Mouse (Mus musculus): ENCODE data around the gene Defb45.

DNA sequence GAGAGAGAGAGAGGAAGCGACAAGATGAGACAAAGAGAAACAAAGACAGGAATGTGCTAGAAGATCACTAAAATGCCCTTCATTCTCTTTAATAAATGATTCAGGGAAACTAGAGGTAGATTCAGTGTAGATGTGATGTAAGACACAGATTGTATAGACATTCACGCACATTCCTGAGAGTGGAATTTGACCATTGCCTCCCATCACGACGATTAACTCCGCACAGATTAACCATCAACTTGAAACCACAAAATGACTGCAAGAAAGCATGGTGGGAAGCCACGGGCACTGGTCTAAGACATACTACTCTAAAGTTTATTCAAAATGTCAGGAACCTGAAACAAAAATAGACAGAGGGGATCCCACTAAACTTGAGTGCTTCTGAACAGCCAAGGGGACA, 28.9 kb downstream of the Defb45 start:
- TF ChIP-seq CTCF (IDR thresholded peaks at IDR 0.05; ENCODE audit: low read depth, low read length) = no peak
- no peak for TF ChIP-seq TAL1 (conservative IDR thresholded peaks at IDR 0.05; ENCODE audit: low read depth, low read length)
- no peak for TF ChIP-seq POLR2AphosphoS5 (IDR thresholded peaks at IDR 0.05; ENCODE audit: insufficient replicate concordance, low read depth, low read length)
- TF ChIP-seq GATA1 (IDR thresholded peaks at IDR 0.05; ENCODE audit: borderline replicate concordance, low read length) = no peak
- TF ChIP-seq GATA2 (IDR thresholded peaks at IDR 0.05; ENCODE audit: borderline replicate concordance, low read depth, low read length) = no peak
